Mouse (Mus musculus) MEL (cell line): ENCODE measurements around the gene Dnaja3. TPM values are rescaled to one million over a fixed set of nuclear protein-coding genes. Genes with fewer than 3 reads are reported as not detected.

Experiments
- DNase-seq: peaks from one replicate; pipeline ENCODE4 v3.0.0; 2011; ENCODE audit warnings: low read depth, low spot score
- H3K27ac ChIP-seq: 2 replicates; pipeline ENCODE4 v1.5.1; 2012; ENCODE audit warnings: low read depth, mild to moderate bottlenecking, control low read depth, low read length, moderate library complexity; ENCODE audit not compliant: control insufficient read depth
- H3K27me3 ChIP-seq, 2 experiments: fragments of 150-350 bp in 1 of 2; sonication (generic) in 1 of 2; 2 replicates each; pipeline ENCODE4 v1.6.1; 2012; ENCODE audit warnings: low read length in 2 of 2, mild to moderate bottlenecking in 2 of 2, improper control_type of control experiment in 1 of 2, moderate library complexity in 1 of 2; ENCODE audit not compliant: insufficient read depth in 2 of 2, control insufficient read depth in 1 of 2
- H3K36me3 ChIP-seq, 2 experiments: 2 replicates each; pipeline ENCODE4 v1.6.1; 2012 to 2014; ENCODE audit warnings: low read length in 2 of 2, improper control_type of control experiment in 1 of 2, inconsistent platforms in 1 of 2, mild to moderate bottlenecking in 1 of 2; ENCODE audit not compliant: insufficient read depth in 2 of 2, control insufficient read depth in 1 of 2
- H3K4me1 ChIP-seq, 2 experiments: fragments of 150-350 bp in 1 of 2; sonication (generic) in 1 of 2; 2 replicates each; pipeline ENCODE4 v1.6.1; 2012; ENCODE audit warnings: low read length in 2 of 2, improper control_type of control experiment in 1 of 2, mild to moderate bottlenecking in 1 of 2; ENCODE audit not compliant: insufficient read depth in 2 of 2, control insufficient read depth in 1 of 2
- H3K4me3 ChIP-seq, 2 experiments: fragments of 150-350 bp in 1 of 2; sonication (generic) in 1 of 2; 2 replicates each; pipeline ENCODE4 v1.5.1; 2012; ENCODE audit warnings: low read depth in 2 of 2, low read length in 2 of 2, mild to moderate bottlenecking in 2 of 2, moderate library complexity in 2 of 2, control low read depth in 1 of 2, improper control_type of control experiment in 1 of 2; ENCODE audit not compliant: control insufficient read depth in 1 of 2, insufficient read depth in 1 of 2
- H3K79me2 ChIP-seq: 2 replicates; pipeline ENCODE4 v1.6.1; 2012; ENCODE audit warnings: mild to moderate bottlenecking, low read length, moderate library complexity; ENCODE audit not compliant: control insufficient read depth, poor library complexity, insufficient read depth
- H3K9ac ChIP-seq: 2 replicates; pipeline ENCODE4 v1.6.1; 2012; ENCODE audit warnings: low read depth, mild to moderate bottlenecking, control low read depth, low read length, moderate library complexity; ENCODE audit not compliant: control insufficient read depth, poor library complexity, severe bottlenecking
- H3K9me3 ChIP-seq: fragments of 150-350 bp; sonication (generic); replicated peaks from 2 replicates; pipeline ENCODE4 v1.6.1; 2012; ENCODE audit warnings: mild to moderate bottlenecking, low read length, improper control_type of control experiment, moderate library complexity; ENCODE audit not compliant: insufficient read depth
- CHD2 ChIP-seq: IDR thresholded peaks from 2 replicates; pipeline ENCODE4 v1.6.1; 2011; ENCODE audit warnings: low read length, improper control_type of control experiment
- CTCF ChIP-seq, 3 experiments: IDR thresholded peaks in 2 of 3; conservative IDR thresholded peaks in 1 of 3; 2 replicates each; pipeline ENCODE4 v1.5.1; 2011 to 2012; ENCODE audit warnings: low read length in 3 of 3, low read depth in 2 of 3, mild to moderate bottlenecking in 2 of 3, improper control_type of control experiment in 1 of 3, inconsistent platforms in 1 of 3, mixed read lengths in 1 of 3, moderate library complexity in 1 of 3; ENCODE audit not compliant: control insufficient read depth in 1 of 3, insufficient read depth in 1 of 3, poor library complexity in 1 of 3, severe bottlenecking in 1 of 3
- GABPA ChIP-seq: IDR thresholded peaks from 2 replicates; pipeline ENCODE4 v1.6.1; 2012; ENCODE audit warnings: low read depth, mild to moderate bottlenecking, inconsistent platforms, low read length, improper control_type of control experiment, moderate library complexity
- GATA1 ChIP-seq: IDR thresholded peaks from 2 replicates; pipeline ENCODE4 v1.6.1; 2011; ENCODE audit warnings: low read depth, low read length, improper control_type of control experiment
- HCFC1 ChIP-seq: IDR thresholded peaks from 2 replicates; pipeline ENCODE4 v1.6.1; 2012; ENCODE audit warnings: low read depth, mild to moderate bottlenecking, inconsistent platforms, low read length, improper control_type of control experiment, moderate library complexity
- JUND ChIP-seq: IDR thresholded peaks from 2 replicates; pipeline ENCODE4 v1.6.1; 2011; ENCODE audit warnings: low read depth, mild to moderate bottlenecking, improper control_type of control experiment, low read length
- MAFK ChIP-seq: IDR thresholded peaks from 2 replicates; pipeline ENCODE4 v1.6.1; 2011; ENCODE audit warnings: low read depth, mild to moderate bottlenecking, low read length, improper control_type of control experiment, borderline replicate concordance
- MEF2A ChIP-seq: IDR thresholded peaks from 2 replicates; pipeline ENCODE4 v1.6.1; 2014; ENCODE audit warnings: low read depth, mild to moderate bottlenecking, inconsistent platforms, low read length, improper control_type of control experiment; ENCODE audit not compliant: poor library complexity, insufficient replicate concordance, severe bottlenecking; ENCODE audit errors: extremely low read depth
- MYB ChIP-seq: IDR thresholded peaks from 2 replicates; pipeline ENCODE4 v1.6.1; 2011; ENCODE audit warnings: mild to moderate bottlenecking, low read depth, low read length, improper control_type of control experiment
- POLR2A ChIP-seq, 2 experiments: IDR thresholded peaks; 2 replicates each; pipeline ENCODE4 v1.6.1; 2011 to 2012; ENCODE audit warnings: low read length in 2 of 2, mild to moderate bottlenecking in 2 of 2, control low read depth in 1 of 2, improper control_type of control experiment in 1 of 2, low read depth in 1 of 2, moderate library complexity in 1 of 2; ENCODE audit not compliant: control insufficient read depth in 1 of 2, insufficient read depth in 1 of 2, poor library complexity in 1 of 2
- POLR2AphosphoS2 ChIP-seq: IDR thresholded peaks from 2 replicates; pipeline ENCODE4 v1.6.1; 2011; ENCODE audit warnings: low read length, improper control_type of control experiment
- POLR2AphosphoS5 ChIP-seq: IDR thresholded peaks from 2 replicates; pipeline ENCODE4 v1.6.1; 2012; ENCODE audit warnings: low read depth, borderline replicate concordance, mild to moderate bottlenecking, inconsistent platforms, low read length, moderate library complexity, mixed read lengths
- RAD21 ChIP-seq: IDR thresholded peaks from 2 replicates; pipeline ENCODE4 v1.6.1; 2011; ENCODE audit warnings: mild to moderate bottlenecking, low read depth, low read length, improper control_type of control experiment
- SIN3A ChIP-seq: IDR thresholded peaks from 2 replicates; pipeline ENCODE4 v1.6.1; 2012; ENCODE audit warnings: low read length, improper control_type of control experiment, inconsistent platforms
- USF1 ChIP-seq: IDR thresholded peaks from 2 replicates; pipeline ENCODE4 v1.6.1; 2014; ENCODE audit warnings: low read depth, mild to moderate bottlenecking, inconsistent platforms, low read length, improper control_type of control experiment, moderate library complexity
- ZKSCAN1 ChIP-seq: IDR thresholded peaks from 2 replicates; pipeline ENCODE4 v1.6.1; 2012; ENCODE audit warnings: low read depth, mild to moderate bottlenecking, inconsistent platforms, low read length, improper control_type of control experiment, moderate library complexity
- ZNF384 ChIP-seq: IDR thresholded peaks from 2 replicates; pipeline ENCODE4 v1.6.1; 2012; ENCODE audit warnings: low read depth, mild to moderate bottlenecking, inconsistent platforms, low read length, improper control_type of control experiment
- polyA plus RNA-seq, 2 experiments: library from polyadenylated mRNA; stranded (reverse) in 1 of 2; unstranded in 1 of 2; fragments of >175 nt in 1 of 2; fragments of >200 nt in 1 of 2; gene quantifications; 2 replicates each; pipeline versions ENCODE4 v1.2.1 to v1.2.4; 2012; ENCODE audit warnings: low replicate concordance in 2 of 2, low read depth in 1 of 2; ENCODE audit not compliant: insufficient read length in 2 of 2, insufficient read depth in 1 of 2, missing spikeins in 1 of 2
- total RNA-seq: library from RNA; depleted of rRNA; stranded (reverse); fragments of 300-350 nt; gene quantifications from 2 replicates; pipeline ENCODE4 v1.2.3, GENCODE M21; 2012

Dnaja3 gene
- total and polyA plus RNA-seq, 3 experiments: 91.8 to 94.3 TPM; not detected in 1

GRCm38 (mm10) chr16:4602189-4602588, 37.6 kb upstream of the Dnaja3 start:
- Histone ChIP-seq H3K9ac (no peak overlapping the region), H3K36me3 (no peaks in the 10 kb centered on the region), H3K27ac (no peak overlapping the region), H3K9me3 (no peaks in the 10 kb centered on the region), H3K4me3 (no peak overlapping the region), H3K79me2 (no peaks in the 10 kb centered on the region), H3K4me1 (no peaks in the 10 kb centered on the region; a peak in 1 of 4 replicates), H3K27me3 (no peaks in the 10 kb centered on the region)
- no peak for DNase-seq
- TF ChIP-seq ZNF384 (no peak), GATA1 (peak; percentile 36; the same call in 1 of the 2 replicates)

- H3K36me3 ChIP-seq: no peaks in the 10 kb centered on the region
- H3K27ac ChIP-seq: no peak overlapping the region
- TF ChIP-seq HCFC1 (no peak), MEF2A (no peak), GABPA (no peak), ZKSCAN1 (no peak), JUND (no peak), CTCF (IDR thresholded peaks at IDR 0.05 in 2 of 3, conservative IDR thresholded peaks at IDR 0.05 in 1 of 3; ENCODE audit: control insufficient read depth in 1 of 3, insufficient read depth in 1 of 3, low read depth in 2 of 3, low read length in 3 of 3, poor library complexity in 1 of 3, severe bottlenecking in 1 of 3) (no peak), CHD2 (no peak), MAFK (no peak), RAD21 (no peak), MYB (no peak), SIN3A (no peak)
- no peak overlapping the region for H3K9ac ChIP-seq
- H3K4me1 ChIP-seq: no peaks in the 10 kb centered on the region; a peak in 1 of 4 replicates
- no peak for DNase-seq
- H3K27me3 ChIP-seq: no peaks in the 10 kb centered on the region
- no peaks in the 10 kb centered on the region for H3K79me2 ChIP-seq
- H3K9me3 ChIP-seq: no peaks in the 10 kb centered on the region
- no peak overlapping the region for H3K4me3 ChIP-seq
These were observed 36.9 kb upstream of the Dnaja3 start for GRCm38 (mm10) chr16:4602766-4603452.

GRCm38 (mm10) chr16:4603453-4603837, 36.3 kb upstream of the Dnaja3 start:
- H3K27ac ChIP-seq: no peak overlapping the region

More at GRCm38 (mm10) chr16:4603453-4603837, 36.3 kb upstream of the Dnaja3 start:
- DNase-seq: no peak
- H3K9me3 ChIP-seq: no peaks in the 10 kb centered on the region
- H3K27me3 ChIP-seq: no peaks in the 10 kb centered on the region
- H3K4me3 ChIP-seq: no peak overlapping the region
- H3K36me3 ChIP-seq: no peaks in the 10 kb centered on the region
- H3K9ac ChIP-seq: no peak overlapping the region
- H3K4me1 ChIP-seq: no peaks in the 10 kb centered on the region; a peak in 1 of 4 replicates
- H3K79me2 ChIP-seq: no peaks in the 10 kb centered on the region
- TF ChIP-seq POLR2A (IDR thresholded peaks at IDR 0.05; ENCODE audit: control insufficient read depth in 1 of 2, insufficient read depth in 1 of 2, low read depth in 1 of 2, low read length in 2 of 2, poor library complexity in 1 of 2) (no peak), USF1 (no peak), POLR2AphosphoS5 (no peak), ZNF384 (no peak), MYB (no peak), POLR2AphosphoS2 (no peak), SIN3A (no peak)
